ENCODE assay signal across 8 mouse cellular contexts in the genomic region with DNA sequence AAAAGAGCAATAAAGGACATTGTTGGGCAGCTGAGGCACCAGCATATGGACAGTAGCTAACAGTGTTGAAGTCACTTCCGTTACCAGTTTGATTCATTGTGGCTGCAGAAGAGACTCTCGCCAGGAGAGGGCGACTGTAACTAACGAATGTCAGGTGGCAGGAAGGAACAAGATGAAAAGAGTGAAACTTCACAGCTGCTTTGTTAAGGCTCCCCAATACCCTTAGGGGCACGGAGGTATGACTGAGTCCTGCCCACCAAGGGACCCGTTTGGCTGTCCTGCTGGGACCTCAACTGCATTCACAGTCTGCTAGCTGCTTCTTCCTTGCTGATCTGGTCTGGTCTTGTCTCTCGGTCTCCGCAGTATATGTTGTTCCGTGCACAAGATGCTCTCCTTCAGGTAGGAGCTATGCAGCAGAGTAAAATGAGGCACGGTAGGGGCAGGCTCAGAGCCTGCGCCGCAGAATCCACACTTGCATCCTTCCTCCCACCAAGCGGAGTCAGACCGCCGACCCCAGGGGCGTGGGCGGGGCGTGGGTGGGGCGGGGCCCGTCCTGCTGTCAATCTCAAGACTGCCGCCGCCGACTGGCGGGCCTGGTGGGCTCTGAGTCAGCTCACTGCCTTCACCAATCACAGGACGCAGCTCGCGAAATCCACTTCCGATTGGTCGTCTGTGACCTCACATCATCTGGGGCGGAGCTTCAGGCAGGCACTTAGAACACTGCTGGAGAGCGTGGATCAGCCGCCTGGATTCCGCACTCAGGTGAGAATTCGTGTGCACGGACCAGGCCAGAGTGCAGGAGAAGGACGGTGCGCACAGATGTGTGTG. TPM values are rescaled to one million over a fixed set of nuclear protein-coding genes. Genes with fewer than 3 reads are reported as not detected.
A peak's percentile ranks its signal among the peaks of the same experiment; 100 is the strongest.
DNase-seq lines count a peak whose midpoint lies in the region; ATAC-seq lines count a peak whose summit lies in the region.

No protein-coding gene starts in this region.

- peak; percentile 95 for DNase-seq in NIH3T3 (ENCODE audit: low read depth)
- peak; percentile 95 to 98 for DNase-seq in cerebellum, postnatal 10 days
- DNase-seq in frontal cortex, postnatal 14 days (ENCODE audit: low spot score in 2 of 2): peak; percentile 94 to 96
- peak; percentile 96 for DNase-seq in hindbrain, embryonic 14.5 days (ENCODE audit: low spot score)
- DNase-seq in layer of hippocampus, postnatal 36 days: peak; percentile 95
- DNase-seq in lung, postnatal 36 days: peak; percentile 98
- peak; percentile 99 for DNase-seq in retina, postnatal 1 day
- DNase-seq in urinary bladder, adult 18-20 months (ENCODE audit: low spot score in 2 of 2): peak; percentile 83 to 92

- H3K36me3 ChIP-seq in hindbrain, embryonic 14.5 days (replicated peaks; ENCODE audit: control insufficient read depth, insufficient read depth): no peaks in the 10 kb centered on the region

- peak overlapping the region; percentile 69 for H3K4me3 ChIP-seq in hindbrain, embryonic 14.5 days (replicated peaks; ENCODE audit: low read length)

- H3K9ac ChIP-seq in hindbrain, embryonic 14.5 days: peak overlapping the region; percentile 82

- H3K4me1 ChIP-seq in hindbrain, embryonic 14.5 days (replicated peaks; ENCODE audit: control insufficient read depth, insufficient read depth, low read length): peaks cover 33% of the 10 kb centered on the region

- H3K27me3 ChIP-seq in hindbrain, embryonic 14.5 days (ENCODE audit: control insufficient read depth, insufficient read depth, low read length): no peaks in the 10 kb centered on the region

- H3K9me3 ChIP-seq in hindbrain, embryonic 14.5 days (ENCODE audit: control insufficient read depth, low read length): no peaks in the 10 kb centered on the region

- H3K4me2 ChIP-seq in hindbrain, embryonic 14.5 days (replicated peaks): peak overlapping the region; percentile 97

- ATAC-seq in hindbrain, embryonic 14.5 days (ENCODE audit: low FRiP score): peak; percentile 97

- WGBS in hindbrain, embryonic 14.5 days: 1% methylated on average over 37 of the region's 37 CpGs

- peak overlapping the region; percentile 98 for H3K27ac ChIP-seq in hindbrain, embryonic 14.5 days

RNA-seq across cellular contexts. Expression of gene Dhcr7, which starts 6.8 kb away (rescaled TPM):
- polyA plus RNA-seq in hindbrain, embryonic 14.5 days (2014; fragmentation: Nextera tagmentation; extraction: Ambion mirVana): 86.1 and 98.6 TPM in 2 replicates
- 10 to 100 TPM; 39.0 to 40.8 TPM for total RNA-seq in layer of hippocampus, postnatal 36 days (2021)

RNA-seq across cellular contexts. Expression of gene Nadsyn1, which starts 7.1 kb away (rescaled TPM):
- polyA plus RNA-seq in hindbrain, embryonic 14.5 days (2014; fragmentation: Nextera tagmentation; extraction: Ambion mirVana): 5.0 and 5.8 TPM in 2 replicates
- total RNA-seq in layer of hippocampus, postnatal 36 days (2021): 1 to 10 TPM; 5.9 to 6.9 TPM

RNA-seq across cellular contexts. Expression of gene Gm498, which starts 36.9 kb away (rescaled TPM):
- polyA plus RNA-seq in hindbrain, embryonic 14.5 days (2014; fragmentation: Nextera tagmentation; extraction: Ambion mirVana): not detected in 2 replicates
- total RNA-seq in layer of hippocampus, postnatal 36 days (2021): not detected

RNA-seq across cellular contexts. Expression of gene Mrgpre, which starts 45.4 kb away (rescaled TPM):
- polyA plus RNA-seq in hindbrain, embryonic 14.5 days (2014; fragmentation: Nextera tagmentation; extraction: Ambion mirVana): 8.7 and 9.2 TPM in 2 replicates
- total RNA-seq in layer of hippocampus, postnatal 36 days (2021): 1 to 10 TPM; 5.4 to 6.5 TPM

Comparison
In these comparisons a context has a peak if more than half of its experiments do, and no peak if none do; other contexts are left out.
1. Peak in every context shown above with its lines: DNase-seq, ATAC-seq, H3K4me3 ChIP-seq and H3K27ac ChIP-seq.